Mouse (Mus musculus) adipose tissue, adult 10 weeks (tissue): ENCODE measurements around the gene Bace2. TPM values are rescaled to one million over a fixed set of nuclear protein-coding genes. Genes with fewer than 3 reads are reported as not detected.

Source experiments
- polyA plus RNA-seq: library from polyadenylated mRNA; stranded (reverse); fragments of 350-450 nt; fragmentation: Illumina TruSeq; extraction: RNeasy Lipid Tissue Mini Kit (QIAGEN cat#74804); gene quantifications from one replicate; pipeline ENCODE4 v1.2.3, GENCODE M21; 2014; ENCODE audit warnings: low read depth, low replicate concordance

Gene Bace2
- 8.7 TPM for polyA plus RNA-seq

DNA sequence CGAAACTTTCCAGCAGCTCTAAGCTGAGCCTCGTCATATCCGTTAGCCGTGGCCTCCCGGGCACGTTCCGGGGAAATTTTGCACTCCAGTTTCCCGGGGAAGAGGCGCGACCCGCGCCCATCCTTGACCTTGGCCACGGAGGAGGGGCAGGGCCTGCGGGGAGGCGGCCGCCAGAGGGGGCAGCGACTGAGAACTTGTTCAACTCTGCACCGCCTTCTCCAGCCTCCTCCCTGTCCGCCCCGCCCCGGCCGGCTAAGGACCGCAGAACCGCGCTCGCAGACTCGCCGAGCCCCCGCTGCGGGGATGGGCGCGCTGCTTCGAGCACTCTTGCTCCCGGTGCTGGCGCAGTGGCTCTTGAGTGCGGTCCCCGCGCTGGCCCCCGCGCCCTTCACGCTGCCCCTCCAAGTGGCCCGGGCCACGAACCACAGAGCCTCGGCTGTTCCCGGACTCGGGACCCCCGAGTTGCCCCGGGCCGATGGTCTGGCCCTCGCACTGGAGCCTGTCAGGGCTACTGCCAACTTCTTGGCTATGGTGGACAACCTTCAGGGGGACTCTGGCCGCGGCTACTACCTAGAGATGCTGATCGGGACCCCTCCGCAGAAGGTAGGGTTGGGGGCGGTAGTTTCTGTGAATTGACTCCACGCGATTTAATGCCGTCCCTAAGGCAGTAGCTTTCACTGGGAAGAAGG lies at the start of gene Bace2:
Gene Bace2, plus strand, starts transcription at position 244 of the 689 bp plus-strand sequence.

DNA sequence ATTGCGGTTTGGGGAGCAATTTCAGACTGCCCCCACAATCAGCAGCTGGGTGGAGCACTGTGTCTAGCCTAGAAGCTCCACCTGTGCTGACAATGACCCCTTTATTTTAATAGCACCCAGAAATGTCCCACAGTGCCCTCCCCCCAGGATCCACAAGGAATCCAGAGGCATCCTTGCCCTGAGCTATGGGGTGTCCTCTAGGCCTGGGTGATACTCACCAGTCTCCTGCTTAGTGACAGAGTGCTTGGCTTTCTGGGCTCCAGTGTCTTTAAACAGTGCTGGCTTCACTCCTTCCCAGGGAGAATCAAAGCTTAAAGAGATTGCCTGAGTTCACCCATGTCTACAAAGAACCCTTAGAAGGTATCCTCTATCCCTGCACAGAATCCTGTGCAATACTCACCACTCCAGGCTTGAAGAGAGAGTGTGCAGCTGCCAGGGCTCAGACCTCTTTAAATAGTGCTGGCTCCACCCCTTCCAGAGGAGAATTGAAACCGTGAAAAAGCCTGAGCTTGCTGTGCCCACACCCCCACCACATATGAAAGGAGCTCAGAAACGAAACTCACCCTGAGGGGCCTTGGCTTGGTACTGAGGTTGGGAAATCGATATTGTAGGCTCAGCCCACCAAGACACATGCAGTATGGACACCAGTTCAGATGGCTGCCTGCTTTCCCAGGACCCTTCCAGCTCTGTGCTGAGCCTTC lies 106.1 kb downstream of the Bace2 start, which contains the start of gene Mx1:
Gene Mx1, minus strand, starts transcription at position 427 of the 701 bp plus-strand sequence.

Other genes starting within 250 kb of the Bace2 start
- 0.11 TPM for gene Dscam, start 186.0 kb upstream of the Bace2 start, polyA plus RNA-seq
- 2.7 TPM for gene Mx1, start 106.2 kb downstream of the Bace2 start, polyA plus RNA-seq
- gene Fam3b, start 158.1 kb downstream of the Bace2 start, polyA plus RNA-seq: 1.4 TPM